Mouse (Mus musculus) midbrain, embryonic 16.5 days (tissue): ENCODE measurements around the gene Fam217b. TPM values are rescaled to one million over a fixed set of nuclear protein-coding genes. Genes with fewer than 3 reads are reported as not detected.

Experiments
- ATAC-seq: fragments of 200-750 bp; cut with Nextera tagmentation; 2 replicates; pipeline ENCODE4 v1.8.0; 2017; ENCODE audit warnings: moderate TSS enrichment
- H3K27ac ChIP-seq: fragments of 300-500 bp; sonication (generic); 2 replicates; pipeline ENCODE4 v1.5.1; 2014; ENCODE audit warnings: mild to moderate bottlenecking, low read length, mixed read lengths
- H3K27me3 ChIP-seq: fragments of 300-500 bp; sonication (generic); 2 replicates; pipeline ENCODE4 v1.6.1; 2014; ENCODE audit warnings: low read depth, low read length, mixed read lengths; ENCODE audit not compliant: control insufficient read depth, insufficient read depth
- H3K36me3 ChIP-seq: fragments of 300-500 bp; sonication (generic); 2 replicates; pipeline ENCODE4 v1.6.1; 2014; ENCODE audit warnings: mild to moderate bottlenecking, low read length, moderate library complexity, mixed read lengths; ENCODE audit not compliant: control insufficient read depth, insufficient read depth
- H3K4me1 ChIP-seq: fragments of 300-500 bp; sonication (generic); 2 replicates; pipeline ENCODE4 v1.6.1; 2014; ENCODE audit warnings: mild to moderate bottlenecking, low read length, mixed read lengths; ENCODE audit not compliant: control insufficient read depth, insufficient read depth
- H3K4me2 ChIP-seq: fragments of 300-500 bp; sonication (generic); 2 replicates; pipeline ENCODE4 v1.6.1; 2014; ENCODE audit warnings: mild to moderate bottlenecking, low read length, mixed read lengths
- H3K4me3 ChIP-seq: fragments of 300-500 bp; sonication (generic); 2 replicates; pipeline ENCODE4 v1.5.1; 2014; ENCODE audit warnings: low read depth, mild to moderate bottlenecking, low read length, moderate library complexity, mixed read lengths
- H3K9ac ChIP-seq: fragments of 300-500 bp; sonication (generic); 2 replicates; pipeline ENCODE4 v1.6.1; 2014; ENCODE audit warnings: low read depth, low read length, mixed read lengths
- H3K9me3 ChIP-seq: fragments of 300-500 bp; sonication (generic); replicated peaks from 2 replicates; pipeline ENCODE4 v1.6.1; 2014; ENCODE audit warnings: mild to moderate bottlenecking, low read length, mixed read lengths; ENCODE audit not compliant: control insufficient read depth, poor library complexity, severe bottlenecking
- WGBS: fragments of 180-500 bp; shearing (Covaris S2); extraction: QIAGEN DNeasy Blood & Tissue Kit; methylation state at CpG from one replicate; pipeline ENCODE4 v1.1.7; 2014; 5-methylcytosine and 5-hydroxymethylcytosine counted together
- polyA plus RNA-seq: library from polyadenylated mRNA; unstranded; fragments of >200 nt; fragmentation: Nextera tagmentation; extraction: Ambion mirVana; gene quantifications from 2 replicates; pipeline ENCODE4 v1.2.1, GENCODE M21; 2015

Gene Fam217b
- polyA plus RNA-seq, 1 experiment from 2014 or later, result 18.3 TPM

DNA sequence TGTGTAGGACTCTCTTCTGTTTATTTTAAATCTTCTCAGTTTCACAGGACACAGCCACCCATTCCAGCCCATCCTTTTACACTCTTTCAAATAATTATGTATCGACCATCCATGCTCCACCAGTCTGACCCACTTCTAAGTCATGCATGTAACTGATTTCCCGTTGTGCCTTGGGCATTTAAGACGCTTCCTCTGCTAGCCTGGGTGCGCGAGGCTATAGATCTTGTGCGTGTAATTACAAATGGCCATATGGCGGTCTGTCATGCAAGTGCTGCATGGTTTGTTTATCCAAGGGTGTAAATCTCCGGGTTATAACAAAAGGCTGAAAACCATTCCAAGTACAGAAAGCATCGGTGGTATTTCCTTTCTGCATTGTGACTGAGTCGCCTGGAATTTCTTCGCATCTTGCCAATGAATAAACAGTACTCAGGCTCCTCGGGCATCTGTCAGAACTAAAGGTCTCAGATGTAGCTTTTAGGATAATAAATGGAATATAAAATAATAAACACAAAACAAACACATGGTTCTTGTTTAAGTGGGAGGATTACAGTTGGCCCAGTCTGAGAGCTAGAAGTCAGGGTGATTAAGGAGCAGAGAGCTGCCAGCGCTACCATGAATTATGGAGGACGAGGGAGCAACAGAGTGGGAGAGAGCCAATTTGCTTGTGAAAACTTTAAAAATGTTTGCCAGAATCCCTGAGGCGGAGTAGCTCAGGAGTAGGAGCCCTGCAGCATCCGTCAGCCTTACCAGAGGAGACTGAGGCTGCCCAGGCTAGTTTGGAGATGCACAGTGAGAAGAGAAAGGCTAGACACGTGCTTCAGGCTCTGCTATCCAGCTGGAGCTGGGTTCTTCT, 40.6 kb downstream of the Fam217b start:
- no peak overlapping the region for H3K4me3 ChIP-seq
- peak overlapping the region; percentile 61 for H3K27ac ChIP-seq
- WGBS, result 28% methylated on average over 17 of the region's 17 CpGs
- H3K9me3 ChIP-seq, result no peaks in the 10 kb centered on the region; the same call in 1 of the 2 replicates
- H3K4me1 ChIP-seq, result peaks cover 9% of the 10 kb centered on the region
- no peak overlapping the region for H3K9ac ChIP-seq
- no peaks in the 10 kb centered on the region for H3K36me3 ChIP-seq
- ATAC-seq, result peak; percentile 76
- no peaks in the 10 kb centered on the region for H3K27me3 ChIP-seq
- peak overlapping the region; percentile 26 for H3K4me2 ChIP-seq

GRCm38 (mm10) chr2:178457414-178457813, 43.1 kb downstream of the Fam217b start:
- H3K36me3 ChIP-seq, result no peaks in the 10 kb centered on the region
- no peak overlapping the region for H3K4me2 ChIP-seq
- H3K4me1 ChIP-seq, result peaks cover 11% of the 10 kb centered on the region
- no peaks in the 10 kb centered on the region; the same call in 1 of the 2 replicates for H3K9me3 ChIP-seq
- no peak overlapping the region for H3K4me3 ChIP-seq
- no peak for ATAC-seq
- H3K27me3 ChIP-seq, result no peaks in the 10 kb centered on the region
- no peak overlapping the region for H3K9ac ChIP-seq
- 96% methylated on average over 6 of the region's 6 CpGs for WGBS
- no peak overlapping the region for H3K27ac ChIP-seq

- no peaks in the 10 kb centered on the region; the same call in 1 of the 2 replicates for H3K9me3 ChIP-seq
- no peak overlapping the region for H3K9ac ChIP-seq
- no peak for ATAC-seq
- H3K4me1 ChIP-seq, result peaks cover 3% of the 10 kb centered on the region; the same call in 1 of the 2 replicates
- H3K4me2 ChIP-seq, result no peak overlapping the region
- 59% methylated on average over 5 of the region's 5 CpGs for WGBS
- H3K36me3 ChIP-seq, result no peaks in the 10 kb centered on the region
- no peaks in the 10 kb centered on the region for H3K27me3 ChIP-seq
- no peak overlapping the region for H3K27ac ChIP-seq
- H3K4me3 ChIP-seq, result no peak overlapping the region
Observed at GRCm38 (mm10) chr2:178460353-178460752, 46.0 kb downstream of the Fam217b start.

GRCm38 (mm10) chr2:178471546-178472480, 57.5 kb downstream of the Fam217b start:
- H3K9me3 ChIP-seq, result 0 out of 2 replicates have a peak, but pooled peaks cover 3% of the 10 kb centered on the region
- H3K36me3 ChIP-seq, result no peaks in the 10 kb centered on the region
- no peak overlapping the region for H3K4me2 ChIP-seq
- WGBS, result 74% methylated on average over 17 of the region's 17 CpGs
- H3K27me3 ChIP-seq, result no peaks in the 10 kb centered on the region
- peaks cover 5% of the 10 kb centered on the region for H3K4me1 ChIP-seq
- no peak overlapping the region for H3K4me3 ChIP-seq
- no peak overlapping the region for H3K27ac ChIP-seq
- H3K9ac ChIP-seq, result no peak overlapping the region
- peak; percentile 54; the same call in 1 of the 2 replicates for ATAC-seq

DNA sequence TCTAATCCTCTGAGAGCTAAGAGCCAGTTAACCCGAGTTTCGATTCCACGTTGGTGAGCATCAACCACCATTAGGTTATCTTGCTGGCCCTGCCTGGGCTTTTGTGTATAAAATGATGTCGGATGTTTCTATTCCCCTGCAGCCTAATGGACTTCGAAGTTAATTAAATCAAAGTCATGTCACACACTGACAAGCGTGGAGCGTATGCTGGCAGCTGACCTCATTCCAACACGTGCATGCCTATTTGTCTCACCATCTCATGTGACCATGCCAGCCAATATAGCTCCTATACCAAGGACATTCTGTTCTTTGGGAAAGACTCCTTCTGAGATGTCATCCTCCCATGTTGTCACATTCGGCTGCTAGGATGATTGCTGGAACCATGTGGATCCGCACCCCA, 59.6 kb downstream of the Fam217b start:
- 62% methylated on average over 10 of the region's 10 CpGs for WGBS
- 0 out of 2 replicates have a peak, but pooled peaks cover 3% of the 10 kb centered on the region for H3K9me3 ChIP-seq
- H3K27ac ChIP-seq, result no peak overlapping the region
- H3K27me3 ChIP-seq, result no peaks in the 10 kb centered on the region
- H3K4me2 ChIP-seq, result no peak overlapping the region
- ATAC-seq, result no peak
- no peak overlapping the region for H3K4me3 ChIP-seq
- H3K36me3 ChIP-seq, result no peaks in the 10 kb centered on the region
- H3K4me1 ChIP-seq, result peaks cover 5% of the 10 kb centered on the region
- H3K9ac ChIP-seq, result no peak overlapping the region

Other genes starting within 250 kb of the Fam217b start
- gene Sycp2, start 6.8 kb upstream of the Fam217b start, polyA plus RNA-seq, result 0.25 and 0.36 TPM in 2 replicates
- 3.6 and 3.7 TPM in 2 replicates for gene Ppp1r3d, start 52 bp upstream of the Fam217b start, polyA plus RNA-seq
- gene Cdh26, start 16.0 kb downstream of the Fam217b start, polyA plus RNA-seq, result 0.19 and 0.20 TPM in 2 replicates